In the genomic region with DNA sequence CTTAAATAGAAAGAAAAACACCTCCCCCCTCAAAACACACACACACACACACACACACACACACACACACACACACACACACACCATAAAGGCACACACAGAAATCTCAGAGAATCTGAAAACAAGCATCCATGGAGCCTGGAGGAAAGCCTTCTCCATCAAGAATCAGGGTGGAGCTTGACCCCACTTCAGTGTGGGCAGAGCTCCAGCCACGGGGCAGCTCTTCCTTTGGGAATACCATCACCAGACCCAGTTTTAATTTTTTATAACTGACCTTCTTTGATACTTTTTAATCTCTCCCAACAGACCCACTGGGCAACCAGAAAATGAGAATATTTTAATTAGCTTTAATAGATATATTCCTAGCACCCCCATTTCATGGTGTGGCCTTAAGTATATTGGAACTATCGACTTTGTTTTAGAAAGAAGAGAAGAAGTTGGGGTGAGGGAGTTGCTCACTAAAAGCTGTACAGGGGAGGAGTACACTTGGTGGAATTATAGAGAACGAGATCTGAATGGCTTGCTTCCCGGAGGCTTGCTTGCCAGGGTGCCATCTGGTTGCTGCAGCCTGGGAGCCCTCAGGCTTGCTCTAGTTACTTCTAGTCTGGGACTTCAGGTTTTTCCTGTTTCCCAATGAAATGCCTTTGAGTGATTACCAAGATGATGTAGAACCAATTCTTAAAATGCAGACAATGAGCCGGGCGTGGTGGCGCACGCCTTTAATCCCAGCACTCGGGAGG, we compare ENCODE assay signal across 11 mouse cellular contexts.
"Had no signal": no experiment of that assay in that cellular context is flagged by ENCODE, and none has a peak within 500 bp of the region (broad histone marks: within the 10 kb centered on the region; RNA-seq: fewer than 3 reads in every experiment).

No protein-coding gene starts in this region.

- H3K9ac ChIP-seq: liver, embryonic 13.5 days; midbrain, embryonic 13.5 days had no signal

- ATAC-seq: midbrain, embryonic 16.5 days had no signal

- H3K27ac ChIP-seq: liver, embryonic 13.5 days; midbrain, embryonic 13.5 days; stomach, postnatal 0 days had no signal

- DNase-seq: kidney, adult 9 months; kidney, postnatal 14 days; kidney, postnatal 4 days; liver, embryonic 13.5 days; lung, adult 2 months; lung, postnatal 14 days; lung, postnatal 4 days; thymus, postnatal 25 days had no signal

- H3K4me1 ChIP-seq: liver, embryonic 13.5 days had no signal

- H3K4me3 ChIP-seq: liver, embryonic 13.5 days; midbrain, embryonic 13.5 days had no signal

- H3K4me2 ChIP-seq: liver, embryonic 13.5 days; midbrain, embryonic 13.5 days had no signal

- H3K27me3 ChIP-seq: liver, embryonic 13.5 days; midbrain, embryonic 13.5 days had no signal

- H3K36me3 ChIP-seq: liver, embryonic 13.5 days; midbrain, embryonic 13.5 days had no signal

- H3K9me3 ChIP-seq: liver, embryonic 13.5 days; midbrain, embryonic 13.5 days had no signal
